Mouse (Mus musculus) stomach, postnatal 0 days (tissue): ENCODE results near the gene Sema4g.

Experiments used
- CTCF ChIP-seq: IDR thresholded peaks from 2 replicates; pipeline ENCODE4 v1.5.1; 2016; ENCODE audit warnings: antibody characterized with exemption, low read depth, mild to moderate bottlenecking, moderate library complexity
- EP300 ChIP-seq: optimal IDR thresholded peaks from 2 replicates; pipeline ENCODE3; 2016; ENCODE audit warnings: antibody characterized with exemption

GRCm38 (mm10) chr19:45005444-45005843 is 16.5 kb downstream of the Sema4g start, which contains the start of gene Twnk:
- TF ChIP-seq CTCF: no peak
- no peak for TF ChIP-seq EP300
